Mouse (Mus musculus) olfactory bulb, adult 2 months (tissue): ENCODE results near the gene Fam47e.

ENCODE experiments used
- CTCF ChIP-seq: fragments of 200-500 bp; IDR thresholded peaks from 2 replicates; pipeline ENCODE4 v1.5.1; 2012; ENCODE audit warnings: low read depth, mild to moderate bottlenecking, low read length, moderate library complexity; ENCODE audit not compliant: insufficient read depth
- POLR2A ChIP-seq: fragments of 200-500 bp; IDR thresholded peaks from 2 replicates; pipeline ENCODE4 v1.6.1; 2012; ENCODE audit warnings: mild to moderate bottlenecking, low read depth, low read length, moderate library complexity; ENCODE audit not compliant: insufficient read depth

DNA sequence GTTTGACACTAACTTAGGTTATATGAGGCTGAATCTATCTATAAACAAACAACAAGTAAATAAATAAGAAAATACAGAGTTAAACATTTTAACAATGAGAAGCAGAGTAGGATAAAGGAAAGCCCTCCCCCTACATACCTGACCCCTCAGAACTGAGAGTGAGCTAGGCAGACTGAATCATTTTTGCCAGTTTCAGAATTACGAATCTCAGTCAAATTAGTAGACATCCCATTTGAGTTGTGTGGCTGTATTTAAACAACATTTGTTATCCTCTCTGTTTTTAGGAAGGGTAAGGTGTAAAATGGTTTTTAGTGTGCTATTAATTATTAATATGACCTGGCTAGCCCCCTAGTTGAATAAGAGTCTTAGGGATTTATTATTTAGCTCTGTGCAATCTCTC lies 2.6 kb downstream of the Fam47e start:
- TF ChIP-seq POLR2A = no peak
- no peak for TF ChIP-seq CTCF
